Mouse (Mus musculus) cerebellum, postnatal 10 days (tissue): ENCODE measurements at regions not wholly inside any gene's neighbourhood (a gene's known extent, or its start where the extent isn't known, plus 50 kb on each side); places are given as distances from the start of the nearest gene placed in this dataset.

Source experiments
- DNase-seq, 2 experiments: peaks; one replicate each; pipeline ENCODE4 v3.0.0; 2021; ENCODE audit warnings: mixed read lengths in 2 of 2

DNA sequence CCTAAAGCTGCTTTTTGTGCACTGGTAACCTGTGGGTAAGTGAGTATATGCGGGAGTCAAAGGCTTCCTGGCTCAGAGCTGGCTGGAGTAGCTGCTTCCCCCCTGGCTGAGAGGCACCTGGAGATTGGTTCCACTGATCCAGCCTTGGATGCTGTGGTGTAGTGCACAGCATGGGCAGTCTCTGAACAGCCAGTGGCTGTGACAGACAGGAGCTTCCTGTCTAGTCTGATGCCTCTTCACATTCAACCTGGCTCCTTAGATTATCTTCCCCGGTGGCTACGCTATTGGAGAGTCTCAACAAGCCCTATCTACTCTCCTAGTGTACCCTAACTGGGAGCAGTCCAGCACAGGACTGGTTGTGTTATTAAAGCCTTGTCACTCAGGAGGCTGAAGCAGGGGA, 160.4 kb upstream of the Adgrl2 start:
- no peak for DNase-seq

DNA sequence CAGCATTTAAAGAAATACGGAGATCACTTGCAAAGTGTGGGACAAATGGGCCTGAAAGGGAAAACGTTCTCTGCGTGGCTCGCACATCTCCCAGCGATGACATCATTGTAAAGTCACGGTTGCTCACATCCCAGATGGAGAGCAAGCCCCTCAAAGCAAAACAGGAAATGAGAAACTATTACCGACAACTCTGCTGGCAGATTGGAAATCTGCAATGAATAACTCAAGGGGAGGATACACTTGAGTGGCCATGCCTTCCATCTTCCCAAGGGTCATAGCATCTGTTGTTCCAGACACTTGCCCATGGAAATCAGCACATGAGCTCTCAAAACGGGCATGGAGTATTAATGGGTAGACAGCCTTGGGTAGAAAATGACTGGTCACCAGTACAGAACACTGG, 158.3 kb upstream of the Adgrl2 start:
- no peak for DNase-seq

DNA sequence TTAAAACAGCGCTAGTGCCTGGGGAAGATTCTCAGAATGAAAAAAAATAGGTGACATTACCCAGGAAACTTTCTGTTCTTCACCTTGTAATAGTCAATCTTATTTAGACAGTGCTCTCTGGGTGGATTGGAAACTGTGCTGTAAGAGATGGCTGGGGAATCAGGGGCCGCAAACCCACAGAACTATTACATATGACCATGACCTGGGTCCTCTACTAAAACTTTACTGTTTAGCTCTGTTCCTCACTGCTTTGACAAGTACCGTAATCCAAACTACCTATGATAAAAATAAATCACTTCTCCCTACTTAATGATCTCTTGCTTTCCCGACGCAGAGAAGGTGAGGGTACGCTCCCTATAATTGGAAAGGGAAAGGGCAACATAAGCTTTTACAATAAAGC, 157.6 kb upstream of the Adgrl2 start:
- DNase-seq = no peak

DNA sequence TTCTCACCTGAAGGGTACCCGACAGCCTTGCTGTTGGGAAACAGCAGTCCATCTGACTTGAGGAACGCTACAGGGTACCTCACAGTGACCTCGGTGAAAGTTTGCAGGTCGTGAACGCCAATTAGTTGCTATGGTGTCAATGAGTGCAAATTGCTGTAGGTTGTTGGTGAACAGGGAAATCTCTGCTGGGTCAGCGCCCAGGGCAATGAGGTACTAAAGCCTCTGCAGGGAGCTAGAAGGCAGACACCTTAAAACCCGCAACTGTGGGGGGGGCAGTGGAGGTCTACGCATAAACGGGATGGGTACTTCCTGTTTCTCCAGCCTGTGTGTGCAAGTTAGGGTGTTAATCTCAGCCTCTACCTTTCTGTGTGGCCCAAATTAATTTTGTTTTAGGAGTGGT, 156.3 kb upstream of the Adgrl2 start:
- DNase-seq = peak in 1 of 2 experiments; percentile 4

- no peak for DNase-seq
Measured at GRCm38 (mm10) chr3:149140461-149140860, 150.1 kb upstream of the Adgrl2 start.

DNA sequence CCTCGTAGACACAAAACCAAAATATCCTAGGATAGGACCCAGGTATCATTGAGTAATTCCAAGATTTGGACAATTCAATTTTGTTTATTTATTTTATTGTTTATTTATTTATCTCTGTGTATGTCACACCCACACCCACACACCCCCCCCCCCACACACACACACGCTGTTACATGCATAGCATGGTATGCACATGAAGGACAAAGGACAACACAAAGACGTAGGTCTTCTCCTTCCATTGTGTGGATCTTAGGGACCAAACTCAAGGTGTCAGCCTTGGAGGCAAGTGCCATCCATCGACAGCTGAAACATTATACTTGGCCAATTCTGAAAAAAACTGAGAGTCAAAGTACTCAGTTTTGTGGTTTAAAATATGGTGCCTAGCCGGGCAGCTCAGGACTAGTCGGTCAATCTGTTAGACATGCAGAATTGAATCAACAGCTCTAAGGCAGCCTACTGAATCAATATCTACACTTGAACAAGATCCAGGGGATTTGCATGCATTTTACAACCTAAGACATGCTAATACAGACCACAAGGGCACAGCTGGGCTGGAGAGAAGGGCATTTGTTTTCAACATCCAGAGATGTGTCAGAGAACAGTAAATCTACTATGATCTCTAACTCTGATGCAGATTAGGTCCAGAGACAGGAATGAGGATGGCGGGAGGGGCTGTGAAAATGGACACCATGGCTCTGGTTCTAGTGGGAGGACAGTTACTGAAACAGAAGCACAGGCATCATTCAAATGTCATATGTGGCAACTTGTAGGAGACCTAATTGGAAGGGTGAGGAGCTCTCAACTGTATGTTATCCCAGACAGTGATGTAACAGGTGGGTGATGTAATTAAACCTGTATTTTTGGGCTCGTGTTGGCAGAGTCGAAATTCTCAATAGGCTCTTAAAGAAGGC, 143.9 kb upstream of the Adgrl2 start:
- no peak for DNase-seq

GRCm38 (mm10) chr3:149118806-149119205, 128.5 kb upstream of the Adgrl2 start:
- DNase-seq = no peak

DNA sequence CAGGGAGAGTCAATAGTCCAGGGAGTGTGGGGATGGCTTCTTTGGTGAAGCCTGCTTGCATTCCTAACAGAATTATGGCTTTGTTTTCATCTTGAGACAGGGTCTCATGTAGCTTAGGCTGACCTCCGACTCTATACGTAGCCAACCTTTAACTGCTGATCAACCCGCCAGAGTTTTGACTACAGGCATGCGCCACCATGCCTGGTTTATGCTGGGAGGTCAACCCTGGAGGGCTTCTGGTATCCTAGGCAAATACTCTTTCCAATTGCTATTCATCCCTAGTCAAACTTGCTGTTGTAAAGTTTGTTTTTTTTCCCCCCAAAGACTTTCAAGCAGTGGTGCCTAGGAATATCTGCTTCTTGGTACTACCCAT, 127.3 kb upstream of the Adgrl2 start:
- DNase-seq = no peak

DNA sequence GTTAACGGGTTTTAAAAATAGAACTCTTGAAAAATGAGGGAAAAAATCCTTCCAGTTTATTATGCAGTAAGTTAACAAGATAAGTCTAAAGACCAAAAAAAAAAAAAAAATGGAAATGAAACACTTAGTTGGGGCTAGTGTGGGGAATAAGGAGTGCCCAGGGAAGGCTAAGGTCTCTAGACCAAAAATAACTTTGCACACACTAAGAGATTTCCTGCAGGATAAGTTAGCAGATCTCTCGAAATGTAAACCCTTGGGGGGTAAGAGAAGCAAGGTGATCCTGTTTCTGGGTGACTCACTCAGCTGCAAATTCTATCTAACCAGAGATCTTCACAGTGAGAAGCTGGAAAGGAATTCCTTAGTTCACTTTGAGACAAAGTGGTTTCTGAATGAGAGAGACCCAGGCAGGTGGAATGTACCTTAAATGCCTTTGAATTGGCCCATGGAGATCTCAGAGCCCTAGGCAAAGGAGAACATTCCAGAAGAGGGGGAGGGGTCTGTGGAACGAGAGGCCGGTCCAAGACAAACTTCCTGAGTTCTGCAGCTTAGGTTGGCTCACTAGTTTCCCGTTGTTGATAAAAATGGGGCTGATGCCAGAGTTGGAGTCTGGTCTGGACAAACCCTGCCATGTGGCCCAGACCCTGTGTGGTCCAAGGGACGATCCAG, 126.8 kb upstream of the Adgrl2 start:
- peak; percentile 9 to 13 for DNase-seq

DNA sequence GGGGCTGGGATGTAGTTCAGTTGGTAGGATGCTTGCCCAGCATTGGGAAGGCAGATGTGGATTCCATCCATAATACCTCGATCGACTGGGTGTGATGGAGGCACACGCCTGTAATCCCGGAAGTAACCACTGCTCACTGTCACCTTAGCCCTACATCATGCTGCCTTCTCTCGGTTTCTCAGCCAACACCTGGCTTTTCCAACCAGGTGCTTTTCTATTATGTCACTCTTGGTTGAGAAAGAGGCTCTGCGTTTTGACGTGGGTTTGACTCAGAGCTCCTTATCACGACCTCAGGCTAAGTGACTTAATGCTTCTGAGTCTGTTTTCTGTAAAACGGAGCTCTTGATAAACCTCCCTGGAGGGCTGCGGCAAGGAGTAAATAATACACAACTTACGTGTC, 126.2 kb upstream of the Adgrl2 start:
- no peak for DNase-seq

GRCm38 (mm10) chr3:149115901-149116300, 125.5 kb upstream of the Adgrl2 start:
- DNase-seq = peak; percentile 42 to 47

DNA sequence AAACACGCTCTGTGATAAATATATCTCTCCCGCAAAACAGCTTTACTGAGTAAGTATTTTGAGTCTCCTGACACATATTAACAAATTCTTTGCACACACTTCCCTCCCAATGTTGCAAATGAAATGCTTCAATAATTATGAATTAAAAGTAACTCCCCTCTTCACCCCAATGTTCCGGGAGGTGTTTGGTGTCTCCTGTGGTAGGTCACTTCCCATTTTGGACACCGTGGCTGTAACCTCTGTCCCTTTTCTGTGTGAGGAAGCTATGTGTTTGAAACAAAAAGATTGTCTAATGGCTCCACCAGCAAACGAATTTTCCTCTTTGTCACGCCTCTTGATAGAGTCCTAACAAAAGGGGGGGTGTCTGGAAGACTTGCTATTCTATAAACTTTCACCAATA, 122.5 kb upstream of the Adgrl2 start:
- DNase-seq = no peak

- no peak for DNase-seq
Measured at GRCm38 (mm10) chr3:149111529-149112439, 121.4 kb upstream of the Adgrl2 start.

GRCm38 (mm10) chr3:149110831-149111230, 120.5 kb upstream of the Adgrl2 start:
- no peak for DNase-seq

- DNase-seq = no peak
Measured at GRCm38 (mm10) chr3:149105709-149106450, 115.5 kb upstream of the Adgrl2 start.

DNA sequence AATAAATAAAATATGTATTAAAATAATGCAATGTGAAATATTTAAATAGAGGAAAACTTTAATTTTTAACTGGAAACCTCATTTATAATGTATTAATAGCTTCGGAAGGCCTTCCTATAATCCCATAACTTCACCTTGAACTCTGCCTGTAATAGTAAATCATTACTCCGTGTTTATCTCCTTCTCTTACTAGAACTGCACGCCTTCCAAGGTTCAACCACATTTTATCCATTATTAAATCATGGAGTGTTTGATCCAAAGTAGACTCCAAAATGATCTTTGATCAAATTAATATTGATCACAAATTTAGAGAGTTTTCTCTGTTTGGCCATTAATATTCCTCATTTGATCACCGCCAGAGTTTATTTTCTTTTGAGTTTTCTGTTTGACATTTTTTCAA, 114.8 kb upstream of the Adgrl2 start:
- DNase-seq = no peak

GRCm38 (mm10) chr3:149104080-149104479, 113.7 kb upstream of the Adgrl2 start:
- DNase-seq = no peak

DNA sequence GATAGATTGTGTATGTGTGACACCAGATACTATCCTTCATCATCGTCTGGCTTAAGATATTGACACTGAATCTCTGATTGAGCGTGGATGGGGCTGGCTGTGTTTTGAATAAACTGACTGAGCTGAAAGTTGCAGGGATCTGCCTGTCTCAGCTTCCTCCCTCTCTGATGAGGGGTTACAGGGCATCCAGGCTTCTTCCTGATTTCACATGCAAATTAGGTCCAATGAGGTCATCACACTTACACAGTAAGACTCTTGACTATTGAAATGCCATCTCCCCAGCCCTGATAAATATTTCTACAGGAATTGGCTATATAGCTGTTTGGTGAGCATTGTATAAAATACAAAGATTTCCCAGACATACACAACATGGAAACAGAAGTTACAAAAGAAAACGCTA, 113.1 kb upstream of the Adgrl2 start:
- no peak for DNase-seq

DNA sequence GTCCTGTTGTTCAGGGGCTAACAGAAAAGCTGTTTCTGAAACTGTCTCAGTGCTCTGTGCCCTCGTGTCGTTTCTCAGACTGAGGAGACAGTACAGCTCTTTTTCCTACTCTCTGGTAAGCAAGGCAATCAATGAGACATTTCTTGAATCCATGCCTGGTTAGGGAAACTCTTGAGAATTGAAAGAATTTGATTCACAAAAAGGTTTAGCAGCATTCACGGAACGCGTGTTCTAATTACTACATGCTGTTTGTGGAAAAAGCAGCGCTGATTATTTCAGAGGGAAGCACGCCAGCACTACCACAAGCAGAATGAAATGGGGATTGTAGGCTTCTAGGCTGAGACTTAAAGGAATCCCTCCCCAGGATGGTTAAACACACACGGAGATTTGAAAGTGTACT, 112.5 kb upstream of the Adgrl2 start:
- peak in 1 of 2 experiments; percentile 16 for DNase-seq

DNA sequence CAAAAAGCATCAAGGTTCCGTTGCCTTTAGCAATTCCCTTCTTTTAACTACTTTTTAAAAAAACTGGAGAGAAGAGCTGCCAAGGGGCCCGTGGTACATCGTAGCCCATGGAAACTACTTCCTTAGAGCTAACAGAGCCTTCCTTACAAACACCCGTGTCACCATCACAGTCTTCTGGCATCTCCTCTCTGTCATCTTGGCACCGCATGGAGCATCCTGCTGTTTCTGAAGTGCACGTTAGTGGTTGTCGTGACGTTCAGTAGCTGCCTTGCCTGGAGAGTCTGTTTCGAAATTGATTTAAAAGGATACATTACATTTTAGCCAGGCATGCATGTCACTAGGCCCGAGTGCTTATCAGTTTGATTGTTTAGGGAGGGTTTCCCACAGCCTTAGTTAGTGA, 111.4 kb upstream of the Adgrl2 start:
- DNase-seq = peak; percentile 44 to 59

GRCm38 (mm10) chr3:149098764-149099163, 108.4 kb upstream of the Adgrl2 start:
- no peak for DNase-seq

DNA sequence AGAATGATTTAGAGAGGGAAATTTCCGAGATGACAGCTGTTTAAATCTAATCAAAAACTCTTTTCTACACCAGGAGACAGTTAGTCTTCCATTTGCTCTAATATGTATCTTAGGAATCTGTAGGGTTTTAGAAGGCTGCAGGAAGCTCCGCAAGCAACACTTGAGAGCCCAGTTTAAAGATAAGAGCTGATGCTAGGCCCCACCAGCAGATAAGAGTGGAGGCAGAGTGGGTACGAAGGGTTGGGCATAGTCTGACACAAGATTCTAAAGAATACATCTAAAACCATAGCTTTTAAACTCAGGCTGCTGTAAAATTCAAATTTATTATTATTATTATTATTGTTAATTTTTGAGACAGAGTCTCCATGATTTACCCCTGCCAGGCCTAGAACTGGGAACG, 106.7 kb upstream of the Adgrl2 start:
- DNase-seq = no peak
